Mouse (Mus musculus): ENCODE data around the gene Gm14419. TPM values are rescaled to one million over a fixed set of nuclear protein-coding genes. Genes with fewer than 3 reads are reported as not detected.

Gm14419 gene
- 0.35 TPM for total RNA-seq (2023)

GRCm38 (mm10) chr2:177000656-177001055 lies at the start of gene Gm14419:
TSS of gene Gm14419 (plus strand) at chr2:177000956.

Other genes starting within 250 kb of the Gm14419 start
- 7.9 TPM for gene Gm14295, start 202.3 kb upstream of the Gm14419 start, total RNA-seq (2023)
- not detected for gene Gm14408, start 169.8 kb upstream of the Gm14419 start, total RNA-seq (2023)
- gene Gm14296, start 73.1 kb upstream of the Gm14419 start, total RNA-seq (2023): 1.7 TPM
- not detected for gene Gm14401, start 73.4 kb downstream of the Gm14419 start, total RNA-seq (2023)
- gene Gm14410, start 205.5 kb downstream of the Gm14419 start, total RNA-seq (2023): 7.5 TPM

Data from CD4-positive naive resting alpha-beta T cell, adult 76 days (primary cell).